Mouse (Mus musculus) lung, adult 2 months (tissue): ENCODE measurements around the gene Nucb2. TPM values are rescaled to one million over a fixed set of nuclear protein-coding genes. Genes with fewer than 3 reads are reported as not detected.
A peak's percentile ranks its signal among the peaks of the same experiment; 100 is the strongest.

Experiments
- DNase-seq: peaks from one replicate; pipeline ENCODE4 v3.0.0; 2022
- H3K4me1 ChIP-seq: fragments of 200-500 bp; 2 replicates; pipeline ENCODE4 v1.6.1; 2011; ENCODE audit warnings: low read length; ENCODE audit not compliant: control insufficient read depth, insufficient read depth
- H3K4me3 ChIP-seq: fragments of 200-500 bp; replicated peaks from 2 replicates; pipeline ENCODE3; 2011; ENCODE audit warnings: low read depth, mild to moderate bottlenecking, control low read depth, low read length; ENCODE audit errors: extremely low read depth
- CTCF ChIP-seq: fragments of 200-500 bp; IDR thresholded peaks from 2 replicates; pipeline ENCODE4 v1.5.1; 2011; ENCODE audit warnings: mild to moderate bottlenecking, low read length, control low read depth; ENCODE audit not compliant: insufficient read depth
- POLR2A ChIP-seq: fragments of 200-500 bp; IDR thresholded peaks from 2 replicates; pipeline ENCODE4 v1.6.1; 2011; ENCODE audit warnings: low read depth, mild to moderate bottlenecking, control low read depth, low read length, borderline replicate concordance; ENCODE audit errors: extremely low read depth
- WGBS: fragments of 180-500 bp; shearing (Covaris S2); methylation state at CpG from one replicate; pipeline ENCODE4 v1.1.7; 2018; 5-methylcytosine and 5-hydroxymethylcytosine counted together
- polyA plus RNA-seq: library from polyadenylated mRNA; depleted of rRNA; stranded (reverse); fragments of >200 nt; gene quantifications from 2 replicates; pipeline ENCODE4 v1.2.3, GENCODE M21; 2012; rRNA removed

Nucb2 gene
- polyA plus RNA-seq, 1 experiment, result 9.5 TPM

- peak; percentile 22 for DNase-seq
- WGBS, result 55% methylated on average over 13 of the region's 13 CpGs
- TF ChIP-seq CTCF (no peak), POLR2A (no peak)
- Histone ChIP-seq H3K4me1 (no peaks in the 10 kb centered on the region; the same call in none of the 2 replicates), H3K4me3 (no peak overlapping the region)
Measured at GRCm38 (mm10) chr7:116515514-116516135, 11.5 kb downstream of the Nucb2 start.

- TF ChIP-seq POLR2A (no peak), CTCF (no peak)
- Histone ChIP-seq H3K4me3 (no peak overlapping the region), H3K4me1 (no peaks in the 10 kb centered on the region; the same call in none of the 2 replicates)
- WGBS, result 77% methylated on average over 5 of the region's 5 CpGs
- DNase-seq, result no peak
Measured at GRCm38 (mm10) chr7:116517240-116517639, 13.1 kb downstream of the Nucb2 start.

DNA sequence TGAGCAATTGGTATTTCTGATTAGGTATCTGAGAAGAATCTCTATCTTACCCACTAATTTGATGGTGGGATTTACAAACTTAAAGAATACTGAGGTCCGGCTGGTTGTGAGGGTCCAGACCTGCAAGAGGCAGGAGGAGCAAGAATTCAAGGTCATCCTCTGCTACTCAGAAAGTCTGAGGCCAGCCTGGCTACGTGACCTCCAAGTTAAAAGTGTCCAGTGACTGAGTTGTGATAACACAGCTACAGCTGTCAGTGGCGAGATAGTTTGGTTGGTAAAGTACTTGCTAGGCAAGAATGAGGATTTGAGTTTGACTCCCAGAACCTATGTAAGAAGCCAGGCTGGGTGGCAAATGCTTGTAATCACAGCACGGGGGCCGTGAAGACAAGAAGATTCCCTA is 14.0 kb downstream of the Nucb2 start:
- 78% methylated on average over 5 of the region's 5 CpGs for WGBS
- no peak for DNase-seq
- TF ChIP-seq CTCF (no peak), POLR2A (no peak)
- Histone ChIP-seq H3K4me1 (no peaks in the 10 kb centered on the region; the same call in none of the 2 replicates), H3K4me3 (no peak overlapping the region)

DNA sequence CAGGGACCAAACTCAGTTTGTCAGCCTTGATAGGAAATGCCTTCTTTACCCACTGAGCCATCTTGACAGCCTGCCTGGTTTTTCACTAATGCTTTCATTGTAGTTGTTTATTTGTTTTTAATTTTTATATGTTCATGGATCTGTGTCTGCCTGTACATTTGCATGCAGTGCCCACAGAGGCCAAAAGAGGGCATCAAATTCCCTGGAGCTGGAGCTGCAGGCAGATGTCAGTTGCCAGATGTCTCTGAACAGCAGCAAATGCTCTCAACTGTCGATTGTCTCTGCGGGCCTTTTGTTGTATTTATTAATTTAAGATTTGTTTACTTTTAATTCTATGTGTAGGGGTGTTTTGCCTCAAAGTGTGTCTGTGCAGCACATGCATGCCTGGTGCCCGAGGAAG is 15.6 kb downstream of the Nucb2 start:
- no peak overlapping the region for H3K4me3 ChIP-seq
- TF ChIP-seq CTCF, result peak; percentile 70
- no peak for TF ChIP-seq POLR2A
- DNase-seq, result peak; percentile 23
- 42% methylated on average over 3 of the region's 3 CpGs for WGBS
- no peaks in the 10 kb centered on the region; the same call in 1 of the 2 replicates for H3K4me1 ChIP-seq

DNA sequence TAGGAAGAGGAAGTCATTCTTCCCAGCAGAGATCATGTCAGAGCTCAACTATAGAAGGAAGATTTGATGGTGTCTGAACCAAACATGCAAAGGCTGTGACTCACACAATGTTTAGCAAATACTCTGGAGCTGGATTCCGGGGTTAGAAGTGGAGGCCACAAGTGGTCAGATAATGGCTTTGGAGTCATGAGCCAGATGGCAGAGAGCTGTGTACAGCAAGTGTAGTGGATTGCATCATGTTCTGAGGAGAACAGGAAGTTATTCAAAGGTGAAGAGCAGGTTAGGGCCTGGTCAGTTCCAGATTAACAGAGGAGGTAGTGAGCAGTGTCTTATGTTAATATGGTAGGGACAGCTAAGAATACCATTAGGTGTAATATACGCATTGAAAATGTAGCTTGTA is 20.4 kb downstream of the Nucb2 start:
- WGBS, result 63% methylated on average over 2 of the region's 2 CpGs
- Histone ChIP-seq H3K4me1 (no peaks in the 10 kb centered on the region), H3K4me3 (no peak overlapping the region)
- peak; percentile 67 for DNase-seq
- TF ChIP-seq CTCF, result no peak
- TF ChIP-seq POLR2A, result no peak

- Histone ChIP-seq H3K4me3 (no peak overlapping the region), H3K4me1 (no peaks in the 10 kb centered on the region)
- no peak for DNase-seq
- TF ChIP-seq POLR2A, result no peak
- WGBS, result 57% methylated on average over 4 of the region's 4 CpGs
Measured at GRCm38 (mm10) chr7:116529793-116530192, 25.6 kb downstream of the Nucb2 start.

- Histone ChIP-seq H3K4me1 (no peaks in the 10 kb centered on the region), H3K4me3 (no peak overlapping the region)
- 93% methylated on average over 5 of the region's 5 CpGs for WGBS
- DNase-seq, result no peak
- TF ChIP-seq POLR2A, result no peak
- TF ChIP-seq CTCF, result no peak
Measured at GRCm38 (mm10) chr7:116530470-116530869, 26.3 kb downstream of the Nucb2 start.

- WGBS, result 76% methylated on average over 4 of the region's 4 CpGs
- no peak overlapping the region for H3K4me3 ChIP-seq
- H3K4me1 ChIP-seq, result no peaks in the 10 kb centered on the region
- TF ChIP-seq CTCF, result peak; percentile 40
- no peak for TF ChIP-seq POLR2A
- DNase-seq, result peak; percentile 17
Measured at GRCm38 (mm10) chr7:116531311-116531710, 27.1 kb downstream of the Nucb2 start.

DNA sequence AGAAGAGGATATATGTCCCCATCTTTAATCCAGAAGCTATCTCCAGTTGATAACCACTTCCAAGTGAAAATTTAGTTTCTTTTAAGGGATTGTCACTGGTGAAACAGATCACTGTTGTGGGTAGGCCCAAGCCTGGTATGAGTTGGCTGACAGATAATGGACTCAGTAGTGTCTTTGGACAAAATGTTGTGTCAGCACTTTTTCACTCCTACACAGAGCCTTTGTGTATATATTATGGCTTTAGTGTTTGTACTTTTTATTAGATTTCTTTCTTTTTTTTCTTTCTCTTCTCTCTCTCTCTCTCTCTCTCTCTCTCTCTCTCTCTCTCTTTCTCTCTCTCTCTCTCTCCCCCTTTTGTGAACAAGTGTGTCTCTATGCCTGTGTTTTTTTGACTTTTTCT is 52.7 kb downstream of the Nucb2 start:
- H3K4me3 ChIP-seq, result no peak overlapping the region
- no peaks in the 10 kb centered on the region for H3K4me1 ChIP-seq
- TF ChIP-seq POLR2A (no peak), CTCF (no peak)
- DNase-seq, result no peak

DNA sequence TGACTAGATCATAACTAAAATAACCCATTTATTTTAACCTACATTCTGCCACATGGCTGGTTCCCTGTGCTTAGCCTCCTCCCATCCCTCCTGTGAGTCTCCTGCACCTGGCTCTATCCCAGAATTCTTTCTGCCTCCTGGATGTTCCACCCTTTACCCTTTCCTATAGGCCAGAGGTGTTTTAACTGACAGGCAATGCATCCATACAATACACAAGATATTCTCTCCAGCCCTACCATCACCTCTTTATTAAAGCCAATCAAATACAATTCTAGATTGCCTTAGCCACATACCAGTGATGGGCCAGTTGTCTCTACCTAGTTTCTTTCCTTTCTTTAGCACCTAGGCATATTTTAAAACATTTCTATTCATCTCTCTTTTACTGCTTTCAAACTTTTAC is 70.4 kb downstream of the Nucb2 start:
- no peak overlapping the region for H3K4me3 ChIP-seq
- no peaks in the 10 kb centered on the region for H3K4me1 ChIP-seq
- DNase-seq, result no peak
- no peak for TF ChIP-seq CTCF
- TF ChIP-seq POLR2A, result no peak

Other genes with a start within 250 kb of the Nucb2 start
- 9.4 and 10.0 TPM in 2 replicates for gene Plekha7, start 196.0 kb upstream of the Nucb2 start, polyA plus RNA-seq
- 82.3 and 118 TPM in 2 replicates for gene Rps13, start 170.2 kb upstream of the Nucb2 start, polyA plus RNA-seq
- 3.4 and 5.5 TPM in 2 replicates for gene Pik3c2a, start 60.9 kb upstream of the Nucb2 start, polyA plus RNA-seq